Mouse (Mus musculus) ZHBTc4 (cell line): ENCODE measurements around the gene Vps53.
A peak's percentile ranks its signal among the peaks of the same experiment; 100 is the strongest.

Experiments used
- DNase-seq: peaks from one replicate; pipeline ENCODE4 v3.0.0-alpha.2; 2011; ENCODE audit warnings: low read depth, low spot score

Vps53 gene

DNA sequence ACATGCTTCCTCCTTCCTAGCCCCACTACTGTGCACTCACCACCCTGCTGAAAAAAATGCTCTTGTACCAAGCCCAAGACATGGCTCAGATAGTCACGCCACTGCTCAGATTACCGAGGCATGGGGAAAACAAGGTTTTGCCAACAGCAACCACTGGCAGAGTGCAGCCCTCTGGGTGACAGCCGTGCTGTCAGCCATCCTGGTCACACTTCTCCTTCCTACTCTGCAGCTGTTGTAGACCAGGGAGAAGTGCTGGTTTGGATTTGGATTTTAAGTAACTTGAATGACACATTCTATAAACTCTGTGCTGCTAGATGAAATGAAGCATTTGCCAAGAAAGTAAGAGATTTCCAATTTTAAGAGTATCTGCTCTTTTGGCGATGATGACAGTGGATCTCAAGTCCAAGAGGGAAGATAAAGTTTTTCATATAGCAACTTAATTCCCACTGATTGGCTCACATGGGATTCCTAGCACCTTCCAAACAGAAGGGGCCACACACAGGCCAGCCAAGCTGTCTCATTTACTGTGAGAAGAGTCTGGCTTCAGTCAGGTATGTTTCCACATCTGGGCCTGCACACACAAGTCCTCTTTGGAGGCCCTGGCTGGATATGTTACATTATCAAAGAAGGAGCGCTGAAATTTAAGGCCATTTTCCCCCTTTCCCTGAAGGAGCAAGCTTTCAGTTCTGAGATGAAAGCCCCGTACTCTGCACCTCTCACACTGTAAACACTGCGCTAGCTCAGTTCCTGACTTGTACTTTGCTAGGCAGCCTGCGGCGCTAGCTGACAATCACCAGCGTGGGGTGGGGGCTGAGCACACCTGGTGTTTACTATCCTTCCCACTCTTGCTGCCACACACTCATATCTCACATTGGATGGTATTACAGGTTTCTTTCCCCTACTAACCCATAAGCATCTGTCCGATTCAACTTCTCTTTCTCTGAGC lies 72.6 kb downstream of the Vps53 start:
- no peak for DNase-seq

- no peak for DNase-seq
Measured at GRCm38 (mm10) chr11:76101154-76101553, 78.3 kb downstream of the Vps53 start.

DNA sequence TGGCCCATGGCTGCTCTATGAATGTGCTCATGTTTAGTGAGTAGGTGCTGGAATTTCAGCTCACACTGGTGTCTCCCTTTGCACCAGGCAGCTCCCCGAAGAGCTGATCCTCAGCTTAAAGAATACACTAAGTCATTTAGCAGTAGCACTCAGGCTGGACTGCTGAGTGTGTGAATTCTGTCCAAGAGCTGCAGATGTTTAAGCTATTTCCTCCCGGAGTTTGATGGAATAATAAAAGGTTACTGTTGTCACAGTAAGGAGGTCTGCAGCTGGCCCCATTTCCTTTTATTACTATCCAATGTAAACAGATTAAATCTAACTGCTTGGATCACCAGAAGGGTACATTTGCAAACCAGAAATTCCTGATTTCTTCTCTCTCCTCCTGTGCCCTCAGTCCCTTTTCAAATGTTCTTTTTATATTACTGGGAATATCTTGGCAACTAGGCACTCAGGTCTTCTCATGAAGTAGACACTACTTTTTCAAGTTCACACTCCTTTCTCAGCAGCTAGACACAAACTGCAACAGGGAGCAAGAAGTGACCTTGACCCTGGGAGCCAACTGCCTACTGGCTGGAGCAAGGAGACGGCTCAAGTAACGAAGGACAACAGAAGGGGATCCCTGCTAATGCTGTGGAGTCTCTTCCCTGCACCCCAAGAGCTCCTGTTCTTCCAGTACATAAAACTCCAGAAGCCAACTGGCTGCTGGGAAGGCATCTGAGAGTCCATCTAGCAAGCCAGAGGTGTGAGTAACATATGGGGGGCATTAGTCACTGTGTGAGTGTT lies 80.1 kb downstream of the Vps53 start:
- DNase-seq = no peak

GRCm38 (mm10) chr11:76093610-76094009 lies 85.8 kb downstream of the Vps53 start:
- peak; percentile 16 for DNase-seq

DNA sequence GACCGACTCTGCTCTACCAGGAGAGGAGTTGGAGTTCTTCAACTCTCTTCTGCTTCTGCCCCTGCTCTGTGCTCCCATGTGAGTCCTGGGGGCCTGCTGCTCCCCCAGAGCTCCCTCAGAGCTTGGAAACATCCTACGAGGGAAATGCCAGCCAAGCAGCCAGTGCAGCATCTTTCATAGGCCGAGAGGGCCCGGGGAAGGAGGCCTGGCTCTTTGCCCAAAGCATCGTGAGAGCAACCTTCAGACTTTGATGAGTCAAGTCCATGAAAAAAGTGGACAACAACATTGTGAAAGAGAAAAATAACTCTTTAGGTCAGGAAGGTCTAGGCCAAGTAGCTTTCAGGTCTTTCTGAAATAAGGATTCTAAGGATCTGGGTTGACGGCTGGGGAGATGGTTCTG lies 89.7 kb downstream of the Vps53 start:
- no peak for DNase-seq

DNA sequence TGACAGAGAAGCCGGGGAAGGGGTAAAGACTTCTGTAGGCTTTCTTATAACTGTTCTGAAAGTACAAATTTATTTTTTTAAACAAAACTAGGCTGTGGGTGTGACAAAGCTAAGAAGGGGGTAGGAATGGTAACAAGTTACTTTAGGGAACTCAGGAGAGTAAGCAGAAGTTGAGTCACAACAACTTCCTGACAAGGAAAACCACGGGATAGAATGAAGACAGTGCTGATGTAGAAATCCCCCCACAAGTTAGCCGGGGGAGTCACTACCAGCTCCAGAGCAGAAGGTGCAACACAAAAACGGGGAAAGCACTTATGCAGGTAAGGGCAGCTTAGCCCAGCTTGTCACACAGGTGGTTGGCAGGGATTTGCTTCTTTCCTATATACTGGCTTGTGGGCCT lies 90.9 kb downstream of the Vps53 start:
- no peak for DNase-seq

GRCm38 (mm10) chr11:76085898-76086591 lies 93.4 kb downstream of the Vps53 start:
- peak; percentile 65 for DNase-seq

DNA sequence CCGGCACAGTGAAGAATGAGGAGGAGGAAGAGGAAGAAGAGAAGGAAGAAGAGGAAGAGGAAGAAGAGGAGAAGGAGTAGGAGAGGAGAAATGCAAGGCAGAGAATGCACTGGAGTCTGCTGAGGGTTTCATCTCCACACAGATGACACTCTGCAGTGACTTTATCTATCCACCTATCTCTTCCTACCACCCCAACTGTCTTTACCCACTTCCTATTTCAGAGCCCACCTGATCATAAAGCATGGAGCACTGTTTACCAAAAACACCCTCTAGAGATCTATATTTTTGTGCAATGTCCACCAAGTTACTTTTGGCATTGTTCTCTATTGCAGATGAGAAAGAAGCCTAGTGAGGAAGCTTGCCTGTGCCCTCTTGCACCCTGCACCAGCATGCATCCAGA lies 94.5 kb downstream of the Vps53 start:
- DNase-seq = no peak

DNA sequence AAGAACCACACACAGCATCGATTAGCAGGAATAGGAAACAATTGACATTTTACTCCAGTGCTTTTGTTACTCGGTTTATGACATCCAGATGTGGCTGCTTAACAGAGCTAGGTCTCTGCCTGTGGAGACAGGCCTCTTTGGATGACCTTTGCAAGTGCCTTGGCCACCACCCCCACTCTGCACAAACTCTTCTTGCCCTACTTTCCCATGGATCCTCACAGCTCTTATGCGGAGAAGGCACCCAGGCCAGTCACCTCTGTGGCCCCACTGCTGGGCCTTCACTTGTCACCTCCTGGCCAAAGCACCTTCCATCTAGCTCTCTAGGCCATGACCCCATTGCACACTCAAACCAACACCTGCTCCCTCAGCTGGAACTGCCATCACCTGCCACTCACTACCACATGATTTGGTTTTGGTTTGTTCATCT lies 95.5 kb downstream of the Vps53 start:
- DNase-seq = no peak

DNA sequence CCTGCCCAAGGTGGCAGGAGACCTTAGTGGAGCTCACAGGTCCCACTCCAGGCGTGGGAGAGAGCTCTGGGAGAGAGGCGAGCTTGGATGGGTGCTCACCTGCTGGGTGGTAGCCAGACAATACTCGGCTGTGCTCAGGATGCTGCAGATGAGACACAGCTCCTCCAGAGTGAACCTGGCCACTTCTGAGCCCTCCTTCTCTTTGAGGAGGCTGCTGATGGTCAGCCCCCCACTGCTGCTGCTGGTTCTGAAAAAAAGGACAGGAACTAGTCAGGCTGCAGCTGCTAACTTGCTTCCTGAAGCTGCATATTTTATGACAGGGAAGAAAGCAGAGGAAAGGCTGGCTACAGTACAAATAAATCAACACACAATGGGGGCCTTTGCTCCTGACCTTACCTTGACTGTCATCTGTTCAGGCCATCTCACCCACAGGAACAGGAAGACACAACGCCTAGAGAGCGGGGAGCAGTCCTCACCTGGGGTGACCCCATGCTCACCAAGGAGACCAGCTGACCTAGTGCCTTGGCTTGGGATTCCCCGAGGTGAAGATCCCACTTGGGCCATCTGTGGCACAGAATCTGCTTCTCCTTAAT lies 98.3 kb downstream of the Vps53 start:
- DNase-seq = no peak

DNA sequence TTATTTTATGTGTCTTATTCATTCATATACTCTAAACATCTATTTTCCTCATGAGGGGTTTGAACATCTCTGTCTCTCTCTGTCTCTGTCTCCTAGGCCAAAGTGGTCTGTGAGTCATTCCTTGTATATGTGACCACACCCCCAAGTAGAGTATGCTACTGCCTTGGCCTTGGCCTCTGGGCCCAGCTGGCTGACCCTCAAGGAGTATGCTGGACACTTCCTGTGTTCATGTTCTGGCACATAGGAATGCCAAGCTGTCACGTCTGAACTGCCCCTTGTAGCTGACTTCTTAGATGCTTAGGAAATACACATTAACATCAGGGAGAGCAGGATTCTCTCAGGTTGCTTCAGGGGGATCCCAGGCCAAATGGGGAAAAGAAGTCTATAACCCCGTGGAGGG lies 99.2 kb downstream of the Vps53 start:
- no peak for DNase-seq

GRCm38 (mm10) chr11:76077341-76077740 lies 102.1 kb downstream of the Vps53 start:
- no peak for DNase-seq

DNA sequence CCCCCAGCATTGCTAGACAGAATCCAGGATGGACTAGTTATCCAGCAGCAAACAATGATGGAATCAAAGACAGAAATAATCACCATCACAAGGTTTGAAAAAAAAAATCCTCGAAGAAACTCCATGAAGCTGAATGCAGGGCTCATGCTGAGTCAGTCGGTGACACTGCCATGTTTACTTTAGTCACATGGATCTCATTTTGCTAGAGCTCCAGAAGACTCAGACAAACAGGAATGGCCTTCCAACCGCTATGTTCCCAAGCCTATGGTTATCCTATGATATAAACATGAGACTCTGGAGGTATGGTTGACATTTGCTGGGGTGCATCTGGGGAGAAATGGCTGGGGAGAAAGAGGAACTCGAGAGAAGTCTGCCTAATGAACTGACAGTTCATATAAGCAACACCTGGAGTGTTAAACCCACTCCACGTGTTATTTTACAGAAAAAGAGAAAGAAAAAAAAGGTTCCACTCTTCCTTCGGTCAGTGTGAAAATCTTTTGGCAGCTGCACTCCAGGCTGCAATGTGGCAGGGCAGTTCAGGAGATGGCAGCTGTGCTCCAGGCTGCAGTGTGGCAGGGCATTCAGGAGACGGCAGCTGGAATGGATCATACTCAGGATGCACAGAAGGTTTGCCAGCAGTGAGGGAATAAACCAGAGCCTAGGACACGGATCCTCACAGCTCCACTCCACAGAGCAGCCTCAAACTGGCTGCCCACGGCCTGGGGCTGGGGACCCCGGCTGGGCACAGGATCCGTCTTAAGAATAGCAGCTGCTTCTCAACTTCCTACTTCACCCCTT lies 105.0 kb downstream of the Vps53 start:
- no peak for DNase-seq

DNA sequence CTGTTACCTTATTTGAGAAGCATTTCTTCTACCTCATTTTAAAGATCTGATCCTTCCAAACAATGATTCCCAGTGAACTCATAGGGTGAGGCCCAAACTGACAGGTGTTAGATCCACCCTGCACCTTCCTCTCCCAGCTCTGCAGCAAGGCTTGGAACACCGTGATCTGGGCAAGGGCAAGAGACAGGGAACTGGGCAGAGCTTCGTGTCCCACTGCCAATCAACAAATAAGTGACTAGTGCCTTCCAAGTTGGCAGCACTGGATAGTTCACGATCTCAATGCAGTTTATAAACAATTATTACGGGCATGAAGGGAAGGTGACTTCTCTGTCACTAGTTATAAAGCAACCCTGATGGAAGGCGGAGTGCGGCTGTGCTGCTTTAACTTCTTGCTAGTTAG lies 109.6 kb downstream of the Vps53 start:
- DNase-seq = no peak

DNA sequence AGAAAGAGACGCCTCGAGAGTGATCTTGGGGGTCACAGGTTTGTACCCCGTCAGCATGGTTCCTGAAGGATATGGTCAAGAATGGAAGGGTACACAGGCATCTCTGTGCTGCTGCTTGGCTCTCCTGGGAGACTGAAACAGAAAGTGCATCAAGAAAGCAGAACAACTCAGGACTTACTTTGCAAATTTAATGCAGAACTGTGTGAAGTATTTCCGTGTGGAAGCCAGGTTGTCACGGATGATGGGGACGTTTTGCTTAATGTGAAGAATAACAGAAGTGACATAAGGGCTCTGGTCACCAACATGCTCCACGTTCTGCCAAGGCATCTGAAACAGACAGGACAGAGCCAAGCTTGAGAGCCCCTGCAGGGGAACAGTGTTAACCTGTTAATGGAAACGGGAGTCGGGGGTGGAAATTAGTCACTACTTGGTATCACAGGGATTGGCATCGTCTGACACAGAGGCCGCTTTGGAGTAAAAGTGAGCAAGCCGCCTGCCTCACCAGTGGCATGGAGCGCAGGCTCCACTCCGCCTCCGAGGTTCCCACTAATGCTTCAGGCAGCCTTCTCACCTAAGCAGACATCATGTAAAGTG lies 112.8 kb downstream of the Vps53 start:
- no peak for DNase-seq

DNA sequence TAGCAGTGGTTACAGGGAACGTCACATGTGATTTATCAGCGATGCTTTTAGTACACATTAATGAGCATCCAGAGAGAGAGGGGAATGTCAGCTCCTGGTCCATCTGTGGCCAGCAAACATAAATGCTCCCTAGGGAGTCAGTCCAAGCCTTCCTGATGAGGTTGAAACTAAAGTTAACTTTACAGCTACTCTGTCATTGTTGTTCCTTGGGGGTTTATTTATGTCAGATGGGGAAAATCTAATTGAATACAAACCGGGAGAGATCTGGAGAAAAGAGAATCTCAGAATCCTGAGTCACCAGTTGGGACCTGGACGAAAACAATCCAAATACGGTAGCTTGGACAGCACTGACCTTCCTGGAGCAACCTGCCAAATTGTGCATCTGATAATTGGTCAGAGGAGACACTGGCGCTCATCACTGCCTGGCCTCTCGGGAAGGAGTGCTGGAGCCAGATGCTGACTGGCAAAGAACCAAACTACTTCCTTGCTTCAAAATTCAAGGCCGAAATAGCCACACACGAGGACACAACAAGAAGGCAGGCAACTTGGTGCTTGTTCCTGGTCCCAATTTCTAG lies 113.8 kb downstream of the Vps53 start:
- no peak for DNase-seq

DNA sequence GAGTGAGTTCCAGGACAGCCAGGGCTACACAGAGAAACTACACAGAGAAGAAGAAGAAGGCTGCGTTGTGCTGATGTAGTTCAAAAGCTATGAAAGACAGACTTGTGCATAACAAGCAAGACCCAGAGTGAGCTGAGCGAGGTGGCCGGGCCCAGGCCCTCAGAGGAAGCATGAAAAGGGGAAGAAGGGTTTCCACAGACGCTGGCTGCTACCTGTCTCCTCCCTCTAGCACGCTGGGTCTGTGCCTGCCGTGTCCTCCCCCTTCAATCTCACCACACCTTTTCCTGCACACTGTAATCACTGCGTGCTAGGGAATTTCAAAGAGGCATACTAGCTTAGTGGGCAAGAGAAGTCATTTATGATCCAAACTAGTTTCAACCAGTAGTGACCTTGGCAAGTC lies 115.0 kb downstream of the Vps53 start:
- DNase-seq = peak; percentile 33

GRCm38 (mm10) chr11:76060906-76061305 lies 118.5 kb downstream of the Vps53 start:
- no peak for DNase-seq

- no peak for DNase-seq
Measured at GRCm38 (mm10) chr11:76059971-76060370, 119.5 kb downstream of the Vps53 start.

GRCm38 (mm10) chr11:76056487-76056886 lies 123.0 kb downstream of the Vps53 start:
- DNase-seq = peak; percentile 52
